Mouse (Mus musculus) ES-Bruce4 (cell line): ENCODE measurements around the gene Arid3c.

Experiments
- CTCF ChIP-seq: IDR thresholded peaks from one replicate; pipeline ENCODE4 v1.8.1; 2011; ENCODE audit warnings: low read depth, low read length
- EP300 ChIP-seq: IDR thresholded peaks from 2 replicates; pipeline ENCODE4 v1.6.1; 2011; ENCODE audit warnings: low read depth, low read length; ENCODE audit not compliant: insufficient read depth

GRCm38 (mm10) chr4:41710229-41710628, 20.7 kb downstream of the Arid3c start:
- TF ChIP-seq EP300: no peak
- no peak for TF ChIP-seq CTCF
